Mouse (Mus musculus) embryo, embryonic 9.5 days (tissue): ENCODE measurements around the gene Ckap2.
"Not testable (repeated sequence)": the region's sequence is repeated elsewhere in the genome, so short reads cannot be mapped to it uniquely, and the experiment has no call there.

Experiments
- DNase-seq: peaks from one replicate; pipeline ENCODE4 v3.0.0-alpha.2; 2017; ENCODE audit errors: extremely low spot score

The Ckap2 gene

DNA sequence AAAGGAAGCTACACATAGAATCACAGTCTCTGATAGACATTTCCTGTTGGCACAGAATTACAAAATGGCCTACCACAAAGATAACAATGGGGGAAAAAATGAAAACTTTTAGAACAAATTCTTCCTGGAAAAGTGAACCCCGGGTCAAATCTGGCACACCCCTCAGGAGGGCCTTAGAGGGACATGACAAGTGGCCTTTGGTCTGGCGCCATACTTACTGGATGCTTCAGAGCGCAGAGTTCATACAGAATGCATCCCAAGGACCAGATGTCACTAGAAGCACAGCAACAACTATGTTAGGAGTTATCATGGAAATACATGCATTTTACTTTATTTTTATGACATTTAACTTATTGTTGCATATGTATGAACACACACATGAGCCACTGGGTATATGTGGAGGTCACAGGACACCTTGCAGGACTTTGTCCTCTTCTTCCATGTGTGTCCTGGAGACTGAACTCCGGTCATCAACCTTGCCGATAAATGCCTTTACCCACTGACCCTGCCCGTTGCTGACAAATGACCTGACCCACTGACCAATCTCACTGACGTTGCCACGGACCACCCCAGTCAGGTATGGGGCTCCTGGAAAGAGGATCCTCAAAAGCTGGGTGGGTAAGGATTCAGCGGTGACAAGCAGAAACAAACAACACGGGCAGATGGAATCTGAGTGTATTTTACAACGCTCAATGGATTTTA, 35.8 kb downstream of the Ckap2 start:
- DNase-seq: no peak

DNA sequence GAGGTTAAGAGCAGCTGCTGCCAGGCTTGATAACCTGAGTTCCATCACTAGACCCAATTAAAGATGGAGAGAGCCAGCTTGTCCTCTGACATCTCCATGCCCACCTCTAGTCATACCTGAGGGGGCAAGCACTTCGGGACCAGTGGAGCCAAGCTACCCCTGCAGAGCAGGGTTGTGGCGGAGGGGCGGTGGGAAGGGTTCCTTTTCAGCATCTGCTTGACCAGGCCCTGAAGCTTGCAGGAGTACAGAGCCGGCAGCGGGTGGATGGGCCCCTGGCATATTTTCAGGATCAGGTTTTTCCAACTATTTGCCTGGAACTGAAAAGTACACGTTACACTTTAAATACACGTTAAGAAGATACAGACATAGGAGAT, 37.3 kb downstream of the Ckap2 start:
- no peak for DNase-seq

DNA sequence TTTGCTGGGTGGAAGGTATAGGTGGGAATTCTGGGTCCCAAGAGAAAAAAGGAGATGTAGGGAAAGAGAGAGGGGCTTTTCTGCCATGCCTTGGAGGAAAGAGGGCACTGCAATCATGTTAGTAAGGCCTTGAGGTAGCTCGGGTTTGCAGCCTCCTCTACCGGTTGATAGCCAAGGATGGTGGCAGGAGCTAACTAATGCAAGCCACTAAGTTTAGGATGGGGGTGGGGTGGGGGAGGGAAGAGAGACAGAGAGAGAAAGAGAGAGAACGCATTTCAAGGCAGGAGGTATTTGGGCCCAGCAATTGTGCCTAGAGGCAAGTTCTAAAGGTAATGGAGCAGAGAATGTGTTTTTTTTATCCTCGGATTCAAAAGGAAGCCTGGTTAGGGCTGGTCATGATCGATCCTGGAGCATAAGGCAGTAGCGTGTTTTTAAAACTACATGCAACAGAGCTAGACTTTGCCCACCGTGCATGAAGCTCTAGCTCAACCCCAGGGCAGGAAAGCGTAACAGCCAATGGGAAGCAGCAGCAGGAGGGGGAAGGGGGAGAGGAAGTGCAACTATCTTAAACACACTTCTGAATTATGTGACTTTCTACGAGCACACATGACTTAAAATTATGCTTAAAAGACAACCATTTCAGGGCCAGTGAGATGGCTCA, 37.8 kb downstream of the Ckap2 start:
- DNase-seq: no peak

DNA sequence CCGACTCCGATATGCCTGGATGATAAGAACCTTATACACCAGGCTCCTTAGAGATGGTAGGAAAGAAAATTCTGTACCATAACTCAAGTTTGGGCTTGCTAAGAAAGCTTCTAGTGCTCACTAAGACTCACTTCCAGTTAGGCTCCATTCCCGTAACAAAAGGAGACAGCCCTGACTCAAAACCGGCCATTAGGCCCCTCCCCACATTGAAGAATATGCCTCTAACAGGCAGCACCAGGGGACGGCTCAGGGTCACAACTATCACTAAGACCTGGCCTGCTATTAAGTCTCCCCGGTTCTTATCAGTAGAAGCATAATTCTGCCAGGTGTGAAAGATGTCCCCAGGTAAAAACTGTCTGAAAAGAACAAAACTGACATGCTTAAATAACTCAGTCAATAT, 39.8 kb downstream of the Ckap2 start:
- no peak for DNase-seq

DNA sequence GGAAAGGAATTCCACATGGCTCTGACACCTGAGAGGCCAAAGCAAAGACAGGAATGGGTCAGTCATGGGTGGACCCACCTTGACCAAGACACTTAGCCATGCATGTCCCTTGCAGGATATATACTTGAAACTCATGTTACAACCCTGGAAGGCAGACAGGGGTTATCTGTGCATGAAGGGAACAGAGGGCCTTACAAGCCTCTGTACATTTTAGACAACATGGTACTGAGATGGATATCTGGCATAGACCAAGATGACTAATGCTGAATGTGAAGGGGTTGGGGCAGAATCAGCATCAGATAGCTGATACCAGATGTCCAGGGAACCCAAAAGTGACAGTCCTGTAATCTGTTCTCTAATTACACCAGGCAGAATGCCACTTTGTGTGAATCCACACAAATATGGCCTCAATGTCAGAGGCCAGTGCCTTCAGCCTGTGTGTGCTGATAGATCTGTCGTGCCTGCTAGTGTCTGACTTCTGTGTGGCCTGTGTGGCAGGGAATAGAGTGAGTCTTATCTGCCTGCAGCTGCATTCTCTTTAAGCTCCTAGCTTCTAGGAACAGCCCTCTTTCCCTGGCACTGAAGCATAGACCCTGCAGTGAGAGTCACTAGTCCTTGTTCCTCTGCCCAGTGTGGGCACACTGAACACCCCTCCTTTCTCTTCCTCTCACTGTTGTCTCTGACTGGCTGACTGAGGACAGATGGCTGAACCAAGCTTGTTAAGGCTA, 41.7 kb downstream of the Ckap2 start:
- DNase-seq: no peak

DNA sequence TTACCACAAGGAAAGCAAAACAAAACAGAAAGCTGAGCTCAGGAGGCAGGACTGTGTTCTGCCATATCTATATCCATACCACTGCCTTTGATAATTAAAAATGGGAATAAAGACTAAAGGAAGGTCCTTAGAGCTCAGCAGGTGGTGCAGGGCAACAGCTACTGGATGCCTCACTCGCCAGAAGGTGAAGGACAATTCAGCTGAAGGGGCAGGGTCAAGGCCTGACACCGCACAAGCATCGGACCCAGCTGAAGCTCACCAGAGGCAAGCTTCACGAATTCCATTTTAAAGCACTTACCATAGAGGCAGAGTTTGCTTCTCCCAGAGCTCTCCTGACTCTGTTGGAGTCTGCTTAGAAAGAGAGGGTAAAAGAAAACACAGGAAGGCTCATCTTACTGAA, 43.0 kb downstream of the Ckap2 start:
- no peak for DNase-seq

DNA sequence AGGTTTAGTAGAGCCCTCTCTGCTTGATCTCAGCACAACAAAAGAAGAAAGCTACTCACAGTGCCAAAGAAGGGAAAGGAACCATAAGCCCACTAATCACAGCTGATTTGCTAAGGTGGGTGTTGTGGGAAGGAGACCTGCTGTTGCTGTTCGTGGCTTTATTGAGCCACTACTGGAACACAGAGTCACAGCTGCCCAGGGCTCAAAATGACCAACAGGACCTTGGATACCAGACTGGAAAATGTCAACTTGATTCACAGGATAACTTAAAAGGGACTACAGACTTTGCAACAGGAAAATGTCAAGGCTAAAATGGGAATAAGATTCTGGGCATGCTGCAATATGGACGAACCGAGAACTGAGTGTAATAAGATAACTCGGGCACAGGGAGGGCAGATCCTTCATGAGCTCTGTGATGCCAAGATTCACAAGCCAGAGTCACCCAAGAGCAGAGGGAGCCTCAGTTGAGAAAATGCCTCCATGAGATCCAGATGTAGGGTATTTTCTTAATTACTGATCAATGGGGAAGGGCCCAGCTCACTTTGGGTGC, 43.7 kb downstream of the Ckap2 start:
- no peak for DNase-seq

DNA sequence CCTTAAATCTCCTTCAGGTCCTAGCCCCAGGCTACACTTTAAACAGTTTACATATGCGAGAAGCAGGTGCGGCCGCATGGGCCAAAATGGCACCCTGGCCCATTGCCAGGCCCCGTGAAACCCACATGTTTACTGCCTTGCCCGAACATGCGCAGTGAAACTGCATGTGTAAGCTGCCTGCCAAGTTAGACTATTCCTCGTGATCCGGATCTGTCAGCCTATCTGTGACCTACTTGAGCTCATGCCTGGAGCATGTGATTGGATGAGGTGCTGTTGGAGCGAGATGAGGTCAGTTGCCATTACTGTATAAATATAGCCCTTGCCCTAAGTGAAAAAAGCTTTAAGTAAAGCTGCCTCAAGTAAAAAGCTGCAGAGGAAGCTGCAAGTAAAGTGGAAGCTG, 49.2 kb downstream of the Ckap2 start:
- DNase-seq: not testable (repeated sequence)

DNA sequence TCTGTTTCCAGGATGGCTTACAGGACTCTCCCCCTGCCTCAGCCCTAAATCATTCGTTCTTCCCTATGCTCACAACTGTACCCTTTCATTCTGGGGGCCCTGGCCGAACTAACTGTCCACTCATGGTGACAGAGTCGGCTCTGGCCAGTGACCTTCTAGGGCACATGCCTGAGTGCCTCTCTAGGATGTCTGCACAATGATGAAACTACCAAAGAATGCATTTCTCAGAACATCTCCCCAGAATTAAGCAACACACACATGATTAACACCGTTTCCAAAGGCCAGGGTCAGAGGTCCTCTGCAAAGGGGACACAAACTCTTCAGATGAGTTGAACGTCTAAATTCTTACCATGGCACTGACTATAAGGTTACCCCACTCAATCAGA, 50.9 kb downstream of the Ckap2 start:
- no peak for DNase-seq

DNA sequence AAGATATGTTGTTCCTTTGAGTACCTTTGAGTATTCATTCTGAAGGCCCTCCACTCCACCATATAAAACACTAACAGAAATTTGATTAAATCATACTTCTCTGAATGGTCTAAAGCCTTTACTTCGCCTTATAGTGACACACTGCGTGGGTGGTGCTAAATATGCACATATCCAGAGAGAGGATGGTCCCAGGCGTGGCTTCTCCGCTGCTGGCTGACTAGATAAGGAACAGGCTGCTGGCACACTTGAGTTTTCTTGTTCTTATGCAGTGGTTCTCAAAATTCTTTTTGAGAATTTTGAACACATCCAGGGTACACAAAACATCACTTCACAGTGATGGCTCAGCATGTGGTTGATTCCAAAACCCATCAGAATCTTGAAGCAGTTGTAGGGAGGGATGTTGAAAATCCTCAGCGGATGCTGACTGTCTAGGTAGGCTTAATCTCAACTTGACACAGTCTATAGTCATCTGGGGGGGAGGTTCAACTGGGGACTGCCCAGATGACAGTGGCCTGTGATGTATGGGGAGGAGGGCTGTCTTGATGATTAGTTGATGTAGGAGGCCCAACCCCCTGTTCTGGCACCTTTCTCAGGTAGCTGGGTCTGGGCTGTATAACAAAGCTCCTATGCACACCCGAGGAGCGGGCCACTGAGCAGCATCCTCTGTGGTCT, 51.4 kb downstream of the Ckap2 start:
- no peak for DNase-seq

DNA sequence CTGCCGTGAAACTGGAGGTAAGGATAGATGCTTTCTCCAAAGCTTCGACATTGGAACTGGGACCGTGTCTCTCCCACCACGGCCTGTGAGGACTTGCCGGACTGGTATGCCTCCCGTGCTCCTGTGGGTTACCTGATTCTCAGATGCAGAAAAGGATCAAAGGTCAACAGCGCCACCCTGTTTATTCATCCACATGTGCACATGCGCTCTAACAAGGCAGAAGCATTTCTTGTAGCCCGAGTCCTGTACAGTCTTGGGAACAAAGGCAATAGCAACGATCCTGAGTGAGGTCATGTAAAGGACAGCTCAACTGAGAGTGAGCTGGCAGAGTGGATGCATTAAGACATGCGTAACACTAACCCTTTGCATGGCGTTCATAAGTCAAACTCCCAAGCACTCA, 53.6 kb downstream of the Ckap2 start:
- no peak for DNase-seq

DNA sequence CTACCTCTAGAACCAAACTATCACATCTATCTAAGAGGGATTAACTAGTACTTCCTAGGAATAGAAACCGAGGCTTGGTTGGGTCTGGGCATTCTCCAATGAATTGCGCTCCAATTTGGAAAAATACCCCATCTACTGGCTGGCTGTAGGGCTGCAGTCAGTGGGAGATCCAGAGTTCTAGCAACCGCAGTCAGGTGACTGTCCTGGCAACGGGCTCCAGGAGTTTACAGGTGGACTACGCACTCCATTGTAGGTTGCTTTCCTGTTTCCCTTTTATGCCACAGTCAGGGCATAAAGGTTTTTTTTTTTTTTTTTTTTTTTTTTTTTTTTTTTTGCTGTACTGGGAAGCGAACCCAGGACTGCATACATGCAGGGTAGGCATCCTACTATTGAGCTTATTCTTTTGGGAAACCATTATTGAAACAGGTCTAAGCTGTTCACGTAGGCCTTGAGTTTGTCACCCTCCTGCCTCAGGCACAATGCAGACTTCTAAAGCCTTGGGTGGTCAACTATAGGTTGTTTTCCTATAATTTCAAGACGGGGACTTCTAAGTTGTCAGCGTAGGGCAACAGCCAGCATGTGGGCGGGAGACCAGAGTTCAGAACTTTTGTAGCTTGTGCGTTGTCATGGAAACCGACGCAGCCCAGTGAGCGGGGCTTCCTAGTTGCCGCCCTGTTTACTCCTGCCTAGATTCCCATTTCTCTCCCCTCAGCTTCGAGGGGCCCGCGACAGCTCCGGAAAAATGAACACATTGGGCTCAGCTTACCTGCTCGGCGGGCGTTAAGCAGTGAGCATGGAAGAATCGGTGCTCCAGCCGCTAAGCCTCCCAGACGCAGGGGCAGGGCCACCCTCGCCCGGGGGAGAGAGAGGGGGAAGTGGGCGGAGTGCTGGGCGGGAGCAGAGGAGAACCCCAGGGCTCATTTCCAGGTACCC, 61.1 kb downstream of the Ckap2 start, which contains the start of gene Nek5:
Gene Nek5 (minus strand): TSS at position 834 of the 933 bp plus-strand sequence.
- DNase-seq: peak; percentile 72
